Mouse (Mus musculus): ENCODE results near the gene Pcdh7.
A peak's percentile ranks its signal among the peaks of the same experiment; 100 is the strongest.

Pcdh7 gene

GRCm38 (mm10) chr5:57803108-57803507 lies 85.3 kb downstream of the Pcdh7 start:
- no peak for DNase-seq

- no peak for DNase-seq
These were observed 86.1 kb downstream of the Pcdh7 start for GRCm38 (mm10) chr5:57803890-57804289.

- DNase-seq: no peak
These were observed 89.6 kb downstream of the Pcdh7 start for GRCm38 (mm10) chr5:57807350-57807749.

DNA sequence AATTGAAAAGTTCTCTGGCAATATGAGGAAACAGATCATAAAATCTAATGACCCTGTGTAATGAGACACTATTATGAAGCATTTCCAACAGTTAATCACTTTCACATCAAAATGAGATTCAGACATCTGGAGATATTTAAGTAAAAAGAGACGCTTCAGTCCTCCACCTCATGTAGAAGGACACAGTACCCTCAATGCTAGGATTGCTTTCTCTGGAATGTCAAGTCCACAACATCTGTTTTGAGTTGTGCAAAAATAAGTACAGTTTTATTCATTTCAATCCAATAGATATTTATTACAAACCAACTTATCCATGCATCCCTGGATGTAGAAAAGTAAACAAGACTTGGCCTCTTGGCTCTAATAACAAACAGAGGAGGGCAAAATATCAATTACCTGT lies 92.9 kb downstream of the Pcdh7 start:
- no peak for DNase-seq

DNA sequence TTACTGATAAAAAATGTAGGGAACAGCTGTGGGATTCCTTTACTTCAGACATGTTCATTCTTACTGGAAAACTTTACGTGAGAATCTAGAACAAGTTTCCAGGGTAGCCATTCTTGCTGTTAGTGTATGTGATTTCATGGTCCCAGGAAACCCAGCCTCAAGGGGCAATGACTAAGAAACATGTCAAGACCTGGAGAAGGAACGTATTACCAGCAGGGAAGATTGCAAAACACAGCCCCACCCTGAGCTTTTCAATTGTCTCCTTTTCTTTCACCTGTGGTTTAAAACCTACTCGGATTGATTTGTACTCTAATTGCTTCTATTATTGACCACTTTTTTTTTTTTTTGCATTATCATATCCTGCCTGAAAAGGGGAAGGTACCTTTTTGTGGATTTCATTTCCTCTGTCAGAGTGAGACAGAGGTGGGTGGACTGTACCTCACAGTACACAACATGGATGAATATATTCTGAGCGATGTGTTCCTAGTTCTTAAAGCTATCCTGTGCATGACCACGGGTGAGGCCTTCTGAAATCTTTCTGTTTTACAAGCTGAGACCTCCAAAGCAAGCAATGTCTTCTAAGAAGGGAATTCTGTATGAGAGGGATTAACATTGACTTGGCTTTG lies 98.3 kb downstream of the Pcdh7 start:
- no peak for DNase-seq

- DNase-seq: no peak
These were observed 102.0 kb downstream of the Pcdh7 start for GRCm38 (mm10) chr5:57819788-57820187.

GRCm38 (mm10) chr5:57821099-57821498 lies 103.3 kb downstream of the Pcdh7 start:
- no peak for DNase-seq

DNA sequence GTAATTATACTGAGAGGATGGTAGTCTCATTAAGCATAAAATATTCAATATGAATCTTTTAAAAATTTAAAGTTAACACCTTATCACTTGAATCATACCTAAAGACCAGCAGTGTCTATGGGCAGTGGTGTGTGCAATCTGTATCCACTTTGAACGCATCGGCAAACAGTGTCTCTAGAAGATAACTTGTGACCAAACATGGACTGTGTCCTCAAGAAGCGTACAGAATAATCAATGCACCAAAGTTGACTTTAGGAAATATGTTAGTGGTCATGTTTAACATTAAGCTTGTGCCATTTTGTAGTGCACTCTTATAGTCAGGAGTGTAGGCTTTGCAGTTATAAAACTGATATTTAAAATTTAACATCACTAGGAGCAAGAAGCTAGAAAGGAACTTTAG lies 110.7 kb downstream of the Pcdh7 start:
- DNase-seq: no peak

GRCm38 (mm10) chr5:57837150-57837549 lies 119.4 kb downstream of the Pcdh7 start:
- no peak for DNase-seq

- no peak for DNase-seq
These were observed 123.8 kb downstream of the Pcdh7 start for GRCm38 (mm10) chr5:57841357-57842119.

DNA sequence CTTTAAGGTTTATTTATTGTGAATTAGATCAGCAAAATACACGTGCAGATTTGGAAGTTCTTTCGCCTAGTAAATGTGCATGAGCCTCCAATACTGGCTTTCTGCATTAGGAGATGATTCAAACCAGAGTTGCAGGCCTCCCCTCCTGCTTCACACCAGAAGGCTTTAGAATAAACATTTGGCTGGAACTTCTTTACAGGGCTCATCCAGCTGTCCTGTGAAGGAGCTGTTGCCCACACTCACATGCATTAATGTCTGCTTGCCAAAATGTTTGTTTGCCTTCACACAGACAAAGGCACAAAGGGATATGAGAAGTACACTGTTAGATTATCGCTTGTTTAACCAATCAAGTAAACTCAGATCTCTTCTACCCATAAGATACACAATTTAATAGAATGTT lies 129.7 kb downstream of the Pcdh7 start:
- DNase-seq: peak; percentile 63

DNA sequence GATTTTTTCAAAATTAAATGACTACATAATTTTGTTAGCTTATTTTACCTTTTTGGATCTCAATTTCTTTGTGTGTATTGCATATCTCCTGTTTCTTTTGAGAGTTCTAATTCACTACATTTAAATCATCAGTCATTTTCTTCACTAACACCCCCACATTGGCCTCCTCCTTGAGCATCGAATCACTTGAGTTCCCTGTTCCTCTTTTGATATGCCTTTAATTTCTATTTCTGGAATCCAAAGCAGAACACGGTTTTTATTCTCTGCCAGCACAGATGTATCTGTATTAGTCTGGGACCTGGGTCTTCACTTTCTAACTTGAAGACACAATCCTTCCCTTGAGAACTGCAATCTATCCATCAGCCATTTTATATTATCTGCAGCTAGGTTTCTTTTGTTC lies 132.3 kb downstream of the Pcdh7 start:
- no peak for DNase-seq

- no peak for DNase-seq
These were observed 139.5 kb downstream of the Pcdh7 start for GRCm38 (mm10) chr5:57857316-57857715.

GRCm38 (mm10) chr5:57864254-57864653 lies 146.5 kb downstream of the Pcdh7 start:
- DNase-seq: no peak

DNA sequence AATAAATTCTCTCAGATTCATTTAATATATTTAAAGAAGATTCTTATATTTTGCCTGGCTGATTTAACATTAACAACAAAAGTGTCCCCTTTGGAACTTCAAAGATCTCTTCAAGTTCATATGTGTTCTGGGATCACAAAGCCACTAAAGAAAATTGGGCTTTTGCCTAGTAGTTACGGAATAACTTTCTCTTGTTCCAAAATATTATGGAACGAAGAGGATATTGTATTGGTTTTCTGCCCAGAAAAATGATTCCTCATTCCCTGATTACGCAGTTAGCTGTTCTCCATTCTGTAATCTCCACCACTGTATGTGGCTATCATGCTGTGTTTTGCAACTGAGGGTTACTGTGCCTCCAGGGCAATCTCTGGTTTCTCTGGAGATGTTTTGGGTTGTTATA lies 147.5 kb downstream of the Pcdh7 start:
- DNase-seq: no peak

- no peak for DNase-seq
These were observed 148.3 kb downstream of the Pcdh7 start for GRCm38 (mm10) chr5:57866097-57866496.

DNA sequence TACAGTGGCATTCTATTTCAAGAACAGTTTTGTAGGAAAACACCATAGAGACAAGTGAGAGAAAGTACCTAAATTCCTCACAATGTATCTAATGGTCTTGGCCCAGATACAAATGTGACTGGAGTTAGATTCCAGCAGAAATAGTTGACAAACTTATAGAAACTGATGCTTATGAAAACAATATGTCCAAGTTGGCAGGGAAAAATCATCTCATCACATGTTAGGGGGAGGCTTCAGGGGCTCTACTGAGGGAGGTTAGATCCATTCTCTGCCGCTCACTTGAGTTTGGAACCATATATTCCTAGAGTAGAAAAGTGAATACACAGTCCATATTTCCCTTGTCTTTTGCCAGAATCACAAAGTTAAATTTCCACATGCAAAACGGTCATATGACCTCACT lies 150.1 kb downstream of the Pcdh7 start:
- DNase-seq: no peak

- DNase-seq: no peak
These were observed 150.9 kb downstream of the Pcdh7 start for GRCm38 (mm10) chr5:57868702-57869101.

DNA sequence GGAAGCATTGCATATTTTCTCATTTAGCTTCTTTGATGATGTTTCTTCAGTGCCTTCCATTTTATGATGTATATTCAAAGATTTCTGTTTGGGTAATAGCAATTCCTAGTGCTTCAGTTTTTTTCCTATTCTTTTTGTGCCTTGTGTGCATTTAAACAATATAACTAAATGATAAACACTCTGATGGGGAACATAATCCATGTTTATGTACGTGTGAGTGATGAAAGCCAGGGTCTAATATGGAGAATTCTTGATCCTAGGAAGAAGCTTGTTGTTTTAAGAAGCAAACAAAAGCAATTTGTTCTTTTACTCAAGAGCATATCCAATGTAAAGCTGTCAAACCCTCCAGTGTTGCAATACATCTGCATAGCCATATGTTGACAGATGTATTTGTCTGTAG lies 153.0 kb downstream of the Pcdh7 start:
- DNase-seq: no peak

- DNase-seq: no peak
These were observed 167.2 kb downstream of the Pcdh7 start for GRCm38 (mm10) chr5:57884982-57885381.

- peak; percentile 19 for DNase-seq
These were observed 181.3 kb downstream of the Pcdh7 start for GRCm38 (mm10) chr5:57899018-57899614.

- DNase-seq: no peak
These were observed 189.5 kb downstream of the Pcdh7 start for GRCm38 (mm10) chr5:57907218-57907617.

- no peak for DNase-seq
These were observed 203.4 kb downstream of the Pcdh7 start for GRCm38 (mm10) chr5:57921140-57921539.

GRCm38 (mm10) chr5:57931331-57931730 lies 213.6 kb downstream of the Pcdh7 start:
- DNase-seq: no peak
